Mouse (Mus musculus): ENCODE measurements around the gene Bsn. TPM values are rescaled to one million over a fixed set of nuclear protein-coding genes. Genes with fewer than 3 reads are reported as not detected.

Gene Bsn
- total RNA-seq, 2 experiments from 2014 or later = 269 to 307 TPM

DNA sequence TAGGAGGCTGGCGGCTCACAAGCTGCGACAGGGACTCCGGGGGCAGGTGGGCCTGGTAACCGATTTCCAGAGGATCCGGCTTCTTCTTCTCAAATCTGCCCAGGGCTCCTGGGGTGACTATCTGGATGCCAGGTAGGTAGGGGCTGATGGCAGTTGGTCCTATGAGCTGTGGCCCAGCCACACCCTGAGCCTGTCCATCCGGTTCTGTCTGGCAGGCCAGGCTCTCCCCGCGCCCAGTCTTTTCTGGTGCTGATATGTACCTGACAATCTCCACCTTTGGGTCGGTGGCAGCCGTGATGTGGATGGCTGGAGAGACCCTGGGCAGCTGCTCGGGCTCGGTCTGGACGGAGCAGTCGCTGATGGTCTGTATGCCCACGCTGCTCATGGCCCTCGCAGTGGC is 80.0 kb downstream of the Bsn start:
- intact Hi-C loops (cut with DNase I) = no loop called here
- DNase-seq (ENCODE audit: low spot score in 2 of 2) = no peak

DNA sequence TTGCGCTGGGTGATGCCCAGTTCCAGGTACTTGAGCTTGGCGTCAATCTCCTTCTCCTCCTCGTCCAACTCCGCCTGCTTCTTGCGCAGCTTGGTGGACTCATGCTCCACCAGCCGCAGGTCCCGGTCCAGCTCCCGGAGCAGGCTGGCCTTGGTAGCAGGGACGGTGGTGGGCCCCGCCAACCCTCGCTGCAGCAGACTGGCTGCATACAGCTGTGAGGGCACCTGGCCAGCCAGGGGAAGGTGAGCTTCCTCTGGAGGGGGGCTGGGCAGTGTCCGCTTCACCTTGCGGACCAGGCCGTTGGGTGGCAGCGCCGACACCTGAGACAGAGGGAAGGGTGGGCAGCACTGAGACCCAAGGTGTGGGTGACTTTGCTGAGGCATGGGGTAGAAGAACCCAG is 82.3 kb downstream of the Bsn start:
- intact Hi-C loops (cut with DNase I) = no loop called here
- no peak for DNase-seq (ENCODE audit: low spot score in 2 of 2)

DNA sequence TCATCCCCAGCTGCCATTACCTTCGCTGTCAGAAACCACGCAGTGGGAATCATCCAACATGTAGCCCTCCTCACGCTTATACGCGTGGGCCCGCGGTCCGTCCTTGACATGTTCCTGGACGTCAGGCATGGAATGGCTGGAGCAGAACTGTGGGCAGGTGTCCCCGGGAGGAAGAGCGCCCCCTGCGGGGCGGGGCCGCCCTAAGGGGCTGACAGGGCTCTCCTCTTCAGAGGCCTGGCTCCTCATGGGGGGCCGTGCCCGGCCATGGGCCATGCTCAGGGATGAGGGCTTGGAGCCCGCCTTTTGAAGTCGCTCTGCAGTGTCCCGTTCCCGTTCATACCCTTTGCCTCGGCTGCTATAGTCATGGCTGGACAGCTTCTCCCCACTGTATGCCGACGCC is 84.1 kb downstream of the Bsn start:
- intact Hi-C loops (cut with DNase I) = no loop called here
- no peak for DNase-seq (ENCODE audit: low spot score in 2 of 2)

DNA sequence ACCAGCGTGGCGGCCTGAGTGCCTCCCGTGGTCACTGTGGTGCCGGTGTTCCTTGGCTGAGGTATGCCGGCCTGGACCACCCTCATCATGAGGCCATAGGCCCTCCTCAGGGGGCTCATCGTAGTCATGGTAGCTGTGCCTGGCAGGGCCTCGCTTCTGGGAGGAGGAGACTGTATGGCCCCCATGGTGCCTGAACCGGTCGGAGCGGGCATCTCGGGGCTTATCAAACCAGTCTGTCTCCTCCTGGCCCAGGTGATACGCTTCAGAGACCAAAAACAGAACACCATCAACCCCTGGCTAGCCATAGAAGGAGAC is 84.7 kb downstream of the Bsn start:
- DNase-seq (ENCODE audit: low spot score in 2 of 2) = no peak
- intact Hi-C loops (cut with DNase I) = no loop called here

DNA sequence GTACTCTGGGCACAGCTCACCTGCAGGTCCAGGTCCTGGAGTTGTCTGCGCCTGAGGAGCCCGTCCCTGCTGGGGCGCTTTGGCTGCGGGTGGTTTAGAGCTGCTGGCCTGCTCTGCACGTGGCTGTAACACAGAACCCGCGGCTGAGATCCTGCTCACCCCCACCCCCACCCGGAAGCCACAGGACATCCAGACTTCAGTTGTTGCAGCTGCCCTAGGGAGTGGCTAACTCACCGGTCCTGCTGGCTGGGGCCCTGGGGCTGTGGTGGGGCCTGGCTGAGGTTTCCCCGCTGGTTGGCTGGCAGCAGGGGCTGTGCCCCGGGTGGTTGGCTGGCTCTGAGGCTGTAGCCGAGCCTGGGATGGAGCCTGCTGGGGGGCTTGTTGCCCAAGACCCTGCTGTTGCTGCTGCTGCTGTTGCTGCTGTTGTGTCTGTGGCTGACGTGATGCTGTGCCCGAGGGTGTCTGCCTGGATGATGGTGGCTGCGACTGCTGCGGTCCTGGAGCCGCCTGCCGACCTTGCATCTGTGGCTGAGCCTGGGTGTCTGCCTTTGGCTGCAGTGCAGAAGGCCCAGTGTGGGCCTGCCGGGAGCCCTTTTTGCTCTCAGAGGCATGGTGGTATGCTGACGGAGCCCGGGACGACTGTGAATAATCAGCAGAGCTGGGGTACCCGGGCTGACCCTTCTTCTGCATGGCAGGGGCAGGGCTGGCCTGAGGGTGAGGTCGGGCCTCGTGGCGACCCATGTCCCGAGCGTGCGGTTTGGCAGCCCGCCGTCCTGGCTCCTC is 85.2 kb downstream of the Bsn start:
- intact Hi-C loops (cut with DNase I) = no loop called here
- DNase-seq (ENCODE audit: low spot score in 2 of 2) = no peak

DNA sequence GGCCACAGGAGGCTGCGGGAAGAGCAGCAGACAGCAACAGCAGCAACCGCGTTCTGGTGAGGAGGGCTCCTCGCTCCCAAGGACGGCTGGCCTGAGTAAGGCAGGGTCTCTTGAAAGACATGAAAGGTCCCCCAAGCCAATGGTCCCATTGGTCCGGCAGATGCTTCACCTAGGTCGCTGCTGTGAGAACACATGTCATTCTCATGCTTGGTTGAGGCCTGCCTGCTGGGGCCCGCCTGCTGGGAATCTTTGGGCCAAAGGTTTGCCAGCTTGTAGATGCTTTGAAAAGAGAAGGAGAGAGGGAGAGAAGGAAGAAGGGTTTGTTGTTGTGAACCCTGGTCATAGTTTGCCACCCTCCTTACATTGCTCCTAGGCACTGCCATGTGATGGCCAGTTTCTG is 90.6 kb downstream of the Bsn start:
- intact Hi-C loops (cut with DNase I) = no loop called here
- DNase-seq (ENCODE audit: low spot score in 2 of 2) = no peak

DNA sequence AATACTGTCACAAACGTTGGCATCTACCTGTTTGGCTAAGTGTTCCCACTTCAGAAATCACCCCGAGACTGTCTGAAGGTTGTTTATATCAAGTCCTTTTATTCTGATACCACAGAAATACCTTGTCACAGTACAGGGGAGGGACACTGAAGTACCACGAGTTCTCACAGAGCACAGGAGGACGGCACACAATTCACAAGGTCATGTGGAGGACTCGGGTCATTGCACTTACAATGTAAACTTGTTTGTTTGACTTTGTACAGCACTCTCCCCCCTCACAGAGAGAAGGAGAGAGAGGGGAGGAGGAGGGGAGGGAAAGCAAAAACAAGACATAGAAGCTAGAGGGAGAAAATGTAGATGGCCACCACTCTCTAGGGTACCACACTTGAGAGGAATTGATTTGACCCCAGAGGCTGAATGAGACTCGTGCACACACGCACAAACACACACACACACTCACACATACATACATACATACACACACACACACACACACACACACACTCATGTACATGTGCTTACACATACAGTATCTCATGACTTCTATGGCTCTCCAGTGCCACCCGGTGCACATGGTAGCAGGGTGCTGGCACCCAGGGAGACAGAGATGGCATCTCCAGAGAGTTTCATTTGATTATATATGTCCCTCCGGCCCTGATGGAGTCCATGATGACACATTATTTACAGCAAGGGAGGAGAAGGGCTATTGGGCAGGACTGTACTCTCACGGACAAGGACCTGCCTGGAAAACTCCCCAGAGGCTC is 94.1 kb downstream of the Bsn start:
- intact Hi-C loops (cut with DNase I) = loop anchor here (2.0 kb wide), 1 partner anchor 105 kb away; no protein-coding TSS in a partner anchor
- DNase-seq (ENCODE audit: low spot score in 2 of 2) = no peak

DNA sequence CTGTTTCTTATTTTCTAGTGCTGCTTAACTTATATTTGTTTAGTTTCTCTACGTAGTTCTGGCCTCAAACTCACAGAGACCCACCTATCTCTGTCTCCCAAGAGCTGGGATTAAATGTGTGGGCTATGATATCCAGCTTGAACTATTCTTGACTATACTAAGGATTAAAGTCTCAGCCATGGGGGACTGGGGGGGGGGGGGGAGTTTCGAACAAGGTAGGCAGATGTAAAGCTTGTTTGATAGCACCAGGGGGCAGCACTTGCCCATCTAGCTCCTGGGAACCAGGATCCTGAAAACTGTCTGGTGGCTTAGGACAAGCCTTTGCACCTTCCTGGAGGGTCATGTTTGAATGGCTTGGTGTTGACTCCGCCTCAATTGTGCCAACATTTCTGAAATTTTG is 94.7 kb downstream of the Bsn start:
- no peak for DNase-seq (ENCODE audit: low spot score in 2 of 2)
- intact Hi-C loops (cut with DNase I) = loop anchor here (2.0 kb wide), 1 partner anchor 105 kb away; no protein-coding TSS in a partner anchor

DNA sequence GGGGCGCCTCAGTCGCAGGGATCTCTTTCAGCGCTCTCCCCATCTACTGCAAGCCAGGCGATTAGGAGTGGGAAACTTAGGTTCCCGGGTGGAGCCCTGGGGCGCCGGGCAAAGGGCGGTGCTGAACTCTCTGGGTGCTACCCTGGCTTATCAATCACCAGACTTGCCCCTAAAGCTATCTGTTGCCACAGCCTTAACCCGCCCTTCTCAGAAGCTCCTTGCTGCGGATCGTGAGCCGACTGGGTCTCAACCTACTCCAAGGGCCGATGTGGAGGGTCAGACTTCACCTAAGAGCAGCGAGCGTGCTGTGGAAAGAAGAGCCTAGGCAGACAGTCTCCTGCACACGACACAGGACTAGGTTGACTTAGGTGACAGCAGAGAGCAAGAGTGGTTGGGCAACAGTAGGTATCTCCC is 95.2 kb downstream of the Bsn start:
- DNase-seq (ENCODE audit: low spot score in 2 of 2) = peak in 1 of 2 experiments; percentile 49
- intact Hi-C loops (cut with DNase I) = loop anchor here (2.0 to 5.0 kb wide), 2 partner anchors 106 to 192 kb away; no protein-coding TSS in a partner anchor

DNA sequence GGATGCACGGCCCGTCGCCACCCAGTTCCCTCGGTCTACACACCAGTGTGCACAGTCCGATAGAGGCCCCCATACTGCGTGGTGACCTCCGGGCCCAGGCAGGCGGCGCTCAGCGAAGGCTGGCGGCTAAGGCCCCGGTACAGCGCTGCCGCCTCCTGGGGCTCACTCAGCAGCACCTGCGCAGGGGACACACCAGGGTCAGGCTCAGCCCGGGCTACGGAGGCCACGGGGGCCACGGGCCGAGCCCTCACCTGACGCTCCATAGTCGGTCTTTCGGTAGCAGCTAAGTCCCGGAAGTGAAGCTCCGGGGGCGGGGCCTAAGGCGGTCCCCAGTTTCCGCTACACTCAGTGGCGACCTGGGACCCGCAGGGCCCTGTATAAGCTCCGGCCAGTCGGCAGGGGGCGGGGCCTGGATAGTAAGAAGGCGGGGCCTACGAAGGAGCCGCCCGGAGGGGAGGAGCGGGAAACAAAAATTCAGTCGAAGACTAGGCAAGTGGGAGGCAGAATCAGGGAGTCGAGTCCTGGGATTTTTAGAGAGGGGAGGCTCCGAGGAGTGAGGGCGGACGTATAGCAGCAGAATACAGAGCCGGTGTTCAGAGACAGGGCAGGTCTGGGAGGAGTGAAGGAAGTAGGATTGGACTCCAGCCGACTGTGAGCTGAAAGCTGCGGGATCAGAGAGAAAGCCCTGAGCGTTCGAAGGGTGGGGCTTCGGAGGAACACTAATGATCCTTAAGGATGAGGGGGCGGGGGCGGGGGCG is 95.8 kb downstream of the Bsn start, which contains the start of gene Apeh:
Gene Apeh (minus strand): TSS at position 423 of the 758 bp plus-strand sequence.
- intact Hi-C loops (cut with DNase I) = loop anchor here (2.0 to 5.0 kb wide), 2 partner anchors 106 to 193 kb away; no protein-coding TSS in a partner anchor

DNA sequence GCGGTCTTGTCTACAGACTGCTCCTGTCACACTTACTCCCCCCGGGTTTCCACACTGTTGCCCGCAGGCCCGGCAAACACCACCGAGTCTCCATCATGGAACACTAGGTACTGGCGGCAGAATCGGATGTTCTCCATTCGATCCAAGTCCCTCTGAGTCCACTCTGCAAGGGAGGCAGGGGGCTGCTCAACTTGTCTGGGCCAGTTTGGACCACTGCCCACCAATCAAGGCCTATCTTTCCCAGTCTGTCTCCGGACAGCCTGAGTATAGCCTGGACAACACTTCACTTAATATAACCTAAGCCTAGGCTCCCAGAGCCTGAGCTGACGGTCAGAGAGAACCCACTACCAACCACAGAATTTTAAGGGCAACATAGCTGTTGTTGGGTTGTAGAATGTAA is 96.6 kb downstream of the Bsn start:
- intact Hi-C loops (cut with DNase I) = loop anchor here (5.0 kb wide), 1 partner anchor 194 kb away; no protein-coding TSS in a partner anchor
- no peak for DNase-seq (ENCODE audit: low spot score in 2 of 2)

More for the DNA sequence above, 95.8 kb downstream of the Bsn start, which contains the start of gene Apeh:
- DNase-seq (ENCODE audit: low spot score in 2 of 2) = peak; percentile 83 to 86

DNA sequence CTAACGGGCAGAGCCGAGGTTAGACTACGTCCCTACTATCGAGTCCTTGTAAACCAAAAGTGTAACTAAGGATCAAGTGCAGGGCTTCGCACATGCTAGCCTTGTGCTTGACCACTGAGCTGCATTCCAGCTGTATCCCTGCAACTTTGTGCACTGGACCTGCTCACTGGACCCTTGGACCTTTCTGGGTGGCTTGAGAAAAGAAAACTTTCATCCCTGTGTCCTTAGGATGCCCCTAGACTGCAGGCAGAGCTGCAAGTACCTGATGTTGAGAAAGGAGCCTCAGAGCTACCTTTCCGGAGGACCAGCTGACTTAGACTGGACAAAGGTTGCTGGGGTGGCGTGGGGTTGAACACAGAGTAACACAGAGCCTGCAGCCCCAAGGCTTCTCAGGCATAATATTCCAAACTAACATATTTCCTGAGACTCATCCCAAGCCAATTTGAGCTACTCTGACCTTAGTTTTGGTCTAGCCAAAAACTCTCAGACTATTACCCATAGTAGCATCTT is 99.5 kb downstream of the Bsn start:
- no peak for DNase-seq (ENCODE audit: low spot score in 2 of 2)
- intact Hi-C loops (cut with DNase I) = loop anchor here (5.0 kb wide), 1 partner anchor 197 kb away; no protein-coding TSS in a partner anchor

DNA sequence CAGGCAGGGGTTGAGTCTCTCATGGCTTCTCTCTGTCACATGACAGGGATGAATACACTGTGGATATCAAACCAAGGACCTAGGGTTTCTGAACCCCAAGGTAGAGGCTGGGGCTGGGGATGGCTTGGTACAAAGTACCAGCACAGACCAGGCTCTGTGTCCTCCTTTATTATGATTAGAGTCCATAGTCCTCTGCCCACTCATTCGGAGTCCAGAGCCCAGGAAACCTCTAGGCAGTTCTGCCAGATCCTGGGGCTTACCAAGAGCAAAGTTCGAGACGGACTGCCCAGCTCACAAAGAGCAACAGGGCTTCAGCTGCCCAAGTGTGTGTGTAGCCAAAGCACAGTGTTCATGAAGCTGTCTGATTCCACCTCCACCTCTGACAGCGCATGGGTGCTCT is 104.9 kb downstream of the Bsn start:
- intact Hi-C loops (cut with DNase I) = no loop called here
- DNase-seq (ENCODE audit: low spot score in 2 of 2) = no peak

DNA sequence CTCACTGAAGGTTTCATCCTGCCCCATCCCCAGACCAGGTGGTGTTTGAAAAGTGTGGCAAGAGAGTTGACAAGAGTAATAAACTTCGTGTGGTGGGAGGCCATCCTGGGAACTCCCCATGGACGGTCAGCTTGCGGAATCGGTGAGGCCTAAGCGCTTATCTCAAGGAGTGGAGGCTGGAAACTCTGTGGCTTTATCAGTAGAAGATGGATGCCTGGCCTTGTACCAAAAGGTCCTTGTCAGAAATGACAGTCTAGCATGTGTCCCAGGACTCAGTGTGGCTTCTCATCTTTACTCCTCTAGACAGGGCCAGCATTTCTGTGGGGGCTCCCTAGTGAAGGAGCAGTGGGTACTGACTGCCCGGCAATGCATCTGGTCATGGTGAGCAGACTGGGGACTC is 106.6 kb downstream of the Bsn start:
- intact Hi-C loops (cut with DNase I) = no loop called here
- DNase-seq (ENCODE audit: low spot score in 2 of 2) = no peak

DNA sequence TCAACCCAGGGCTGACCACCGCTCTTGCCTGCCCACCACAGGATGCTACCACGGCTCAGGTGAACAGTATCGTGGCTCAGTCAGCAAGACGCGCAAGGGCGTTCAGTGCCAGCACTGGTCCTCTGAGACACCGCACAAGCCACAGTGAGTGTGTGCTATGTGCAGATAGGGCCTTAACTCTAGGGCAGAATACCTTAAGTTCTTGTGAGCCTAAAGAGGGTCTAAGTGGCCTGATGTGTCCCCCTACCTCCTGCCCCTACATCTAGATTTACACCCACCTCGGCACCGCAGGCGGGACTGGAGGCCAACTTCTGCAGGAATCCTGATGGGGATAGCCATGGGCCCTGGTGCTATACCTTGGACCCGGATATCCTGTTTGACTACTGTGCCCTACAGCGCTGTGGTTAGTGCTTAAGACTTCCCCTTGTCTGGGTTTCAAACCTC is 107.2 kb downstream of the Bsn start, which contains the start of gene Rnf123:
Gene Rnf123 (minus strand): TSS at position 359 of the 444 bp plus-strand sequence.
- intact Hi-C loops (cut with DNase I) = no loop called here
- no peak for DNase-seq (ENCODE audit: low spot score in 2 of 2)

DNA sequence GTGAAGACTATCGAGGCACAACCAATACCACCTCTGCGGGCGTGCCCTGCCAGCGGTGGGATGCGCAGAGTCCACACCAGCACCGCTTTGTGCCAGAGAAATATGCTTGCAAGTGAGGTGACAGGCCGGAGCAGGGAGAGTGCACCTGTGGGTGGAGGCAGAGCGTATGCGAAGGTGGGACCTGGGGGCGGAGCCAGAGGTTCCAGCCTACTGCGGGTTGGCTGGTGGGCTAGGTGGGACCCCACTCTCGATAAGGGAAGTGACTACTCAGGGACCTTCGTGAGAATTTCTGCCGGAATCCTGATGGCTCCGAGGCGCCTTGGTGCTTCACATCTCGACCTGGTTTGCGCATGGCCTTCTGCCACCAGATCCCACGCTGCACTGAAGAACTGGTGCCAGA is 107.6 kb downstream of the Bsn start:
- no peak for DNase-seq (ENCODE audit: low spot score in 2 of 2)

DNA sequence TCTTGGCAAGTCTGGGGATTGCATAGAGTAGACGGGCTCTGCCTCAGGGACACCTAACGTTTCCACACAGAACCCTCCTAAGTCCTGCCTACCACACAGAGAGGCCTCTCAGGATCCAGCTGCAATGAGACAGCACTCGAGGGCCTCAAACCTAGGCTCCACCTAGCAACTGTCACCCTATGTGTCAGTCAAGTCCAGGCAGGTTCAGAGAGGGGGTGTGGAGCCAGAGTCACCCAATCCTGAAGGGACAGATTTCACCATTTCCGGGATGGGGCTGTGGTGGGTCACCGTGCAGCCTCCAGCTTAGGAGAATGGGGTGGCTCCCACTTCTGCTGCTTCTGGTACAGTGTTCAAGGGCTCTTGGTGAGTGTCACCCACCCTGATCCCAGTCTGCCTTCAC is 110.0 kb downstream of the Bsn start, which contains the start of gene Mst1:
Gene Mst1 (plus strand): TSS at position 269 of the 400 bp plus-strand sequence.
- intact Hi-C loops (cut with DNase I) = no loop called here

More for the DNA sequence above, 107.6 kb downstream of the Bsn start:
- intact Hi-C loops (cut with DNase I) = no loop called here

DNA sequence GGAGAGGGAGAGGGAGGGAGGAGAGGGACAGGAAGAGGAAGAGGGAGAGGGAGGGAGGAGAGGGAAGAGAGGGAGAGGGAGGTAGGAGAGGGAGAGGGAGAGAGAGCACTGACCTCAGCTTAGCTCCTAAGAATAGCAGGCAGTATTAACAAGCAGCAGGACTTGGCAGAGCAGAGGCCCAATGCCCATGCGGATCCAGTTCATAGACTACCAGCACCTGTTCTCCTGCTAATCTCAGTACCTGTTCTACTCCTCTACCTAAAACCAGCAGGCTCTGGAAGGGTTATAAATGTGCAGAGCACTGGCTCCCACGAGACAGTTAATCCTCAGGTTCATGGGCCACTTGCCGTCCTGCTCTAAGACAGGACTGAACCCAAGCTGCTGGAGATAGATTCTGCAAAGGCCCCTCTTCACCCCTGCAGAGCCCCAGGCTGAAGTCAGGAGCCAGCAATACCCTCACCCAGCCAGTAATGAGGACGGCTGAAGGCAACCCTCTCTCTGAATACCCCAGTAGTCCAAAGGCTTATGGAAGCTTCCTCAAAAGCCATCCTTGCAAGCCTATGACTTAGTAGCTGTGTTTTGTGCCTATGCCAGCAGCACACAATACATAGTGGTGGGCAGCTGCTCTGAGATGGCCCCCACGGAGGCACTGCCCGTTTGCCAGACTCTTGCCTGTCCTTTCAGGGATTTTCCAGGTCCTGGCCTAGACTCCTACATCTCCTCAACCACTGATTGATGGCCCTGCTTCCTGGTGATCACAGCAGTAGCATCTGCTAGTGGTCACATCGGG is 116.8 kb downstream of the Bsn start:
- intact Hi-C loops (cut with DNase I) = no loop called here
- DNase-seq (ENCODE audit: low spot score in 2 of 2) = no peak

More for the DNA sequence above, 110.0 kb downstream of the Bsn start, which contains the start of gene Mst1:
- DNase-seq (ENCODE audit: low spot score in 2 of 2) = no peak

DNA sequence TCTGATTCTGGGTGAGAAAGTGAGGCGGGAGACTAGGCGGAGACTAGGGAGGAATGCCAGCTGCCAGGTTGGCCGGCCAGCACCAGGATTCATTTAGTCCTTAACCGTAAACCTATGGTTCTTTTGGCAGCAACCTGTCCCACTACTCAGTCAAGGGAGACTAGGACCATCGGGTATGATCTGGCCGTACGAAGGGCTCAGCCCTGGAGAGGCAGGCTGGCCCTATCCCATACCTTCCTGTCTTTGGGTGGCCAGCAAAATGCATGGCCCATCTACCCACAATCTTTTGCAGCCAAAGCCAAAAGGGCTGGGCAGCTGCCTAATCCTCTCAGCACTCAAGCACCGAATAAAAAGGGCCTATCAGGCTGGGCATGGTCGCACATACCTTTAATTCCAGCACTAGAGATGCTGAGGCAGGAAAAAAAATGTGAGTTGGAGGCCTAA is 117.7 kb downstream of the Bsn start:
- intact Hi-C loops (cut with DNase I) = no loop called here
- DNase-seq (ENCODE audit: low spot score in 2 of 2) = no peak

Measured in left cerebral cortex, postnatal 36 days (tissue).